Mouse (Mus musculus): ENCODE measurements around the gene Bhlhe41. TPM values are rescaled to one million over a fixed set of nuclear protein-coding genes. Genes with fewer than 3 reads are reported as not detected.

The Bhlhe41 gene
- polyA plus RNA-seq, 1 experiment from 2014 or later: 0.45 TPM

- Histone ChIP-seq H3K4me3 (ENCODE audit: low read depth, low read length) (peak overlapping the region; percentile 51), H3K27me3 (replicated peaks; ENCODE audit: control insufficient read depth, insufficient read depth, low read length) (peaks cover 61% of the 10 kb centered on the region), H3K9me3 (ENCODE audit: control insufficient read depth, low read length) (no peaks in the 10 kb centered on the region), H3K4me1 (replicated peaks; ENCODE audit: control insufficient read depth, insufficient read depth, low read length) (peaks cover 6% of the 10 kb centered on the region), H3K9ac (ENCODE audit: low read depth, low read length) (0 out of 2 replicates have a peak overlapping the region, but pooled peaks have one; percentile 7), H3K36me3 (ENCODE audit: control insufficient read depth, insufficient read depth, low read length) (no peaks in the 10 kb centered on the region), H3K27ac (ENCODE audit: low read depth, low read length) (no peak overlapping the region), H3K4me2 (peak overlapping the region; percentile 78)
- 2% methylated on average over 35 of the region's 35 CpGs for WGBS
- DNase-seq (ENCODE audit: low spot score) (peak; percentile 40), ATAC-seq (replicated peaks; ENCODE audit: low FRiP score) (no peak)
Observed at GRCm38 (mm10) chr6:145862739-145863064, 2.7 kb downstream of the Bhlhe41 start.

GRCm38 (mm10) chr6:145862321-145862720 lies 3.0 kb downstream of the Bhlhe41 start:
- H3K4me3 ChIP-seq (ENCODE audit: low read depth, low read length): peak overlapping the region; percentile 51
- peak overlapping the region; percentile 78 for H3K4me2 ChIP-seq
- ATAC-seq (replicated peaks; ENCODE audit: low FRiP score) (no peak), DNase-seq (ENCODE audit: low spot score) (no peak)
- no peaks in the 10 kb centered on the region for H3K9me3 ChIP-seq (ENCODE audit: control insufficient read depth, low read length)
- H3K9ac ChIP-seq (ENCODE audit: low read depth, low read length): no peak overlapping the region
- peaks cover 57% of the 10 kb centered on the region for H3K27me3 ChIP-seq (replicated peaks; ENCODE audit: control insufficient read depth, insufficient read depth, low read length)
- H3K36me3 ChIP-seq (ENCODE audit: control insufficient read depth, insufficient read depth, low read length): no peaks in the 10 kb centered on the region
- peaks cover 6% of the 10 kb centered on the region for H3K4me1 ChIP-seq (replicated peaks; ENCODE audit: control insufficient read depth, insufficient read depth, low read length)
- WGBS: 16% methylated on average over 4 of the region's 4 CpGs
- H3K27ac ChIP-seq (ENCODE audit: low read depth, low read length): no peak overlapping the region

GRCm38 (mm10) chr6:145861462-145862227 lies 3.7 kb downstream of the Bhlhe41 start:
- no peaks in the 10 kb centered on the region for H3K36me3 ChIP-seq (ENCODE audit: control insufficient read depth, insufficient read depth, low read length)
- H3K9me3 ChIP-seq (ENCODE audit: control insufficient read depth, low read length): no peaks in the 10 kb centered on the region
- no peak overlapping the region for H3K27ac ChIP-seq (ENCODE audit: low read depth, low read length)
- H3K4me3 ChIP-seq (ENCODE audit: low read depth, low read length): no peak overlapping the region
- no peak overlapping the region for H3K9ac ChIP-seq (ENCODE audit: low read depth, low read length)
- WGBS: 77% methylated on average over 9 of the region's 9 CpGs
- DNase-seq (ENCODE audit: low spot score) (no peak), ATAC-seq (replicated peaks; ENCODE audit: low FRiP score) (no peak)
- peaks cover 6% of the 10 kb centered on the region for H3K4me1 ChIP-seq (replicated peaks; ENCODE audit: control insufficient read depth, insufficient read depth, low read length)
- H3K4me2 ChIP-seq: no peak overlapping the region
- peaks cover 50% of the 10 kb centered on the region for H3K27me3 ChIP-seq (replicated peaks; ENCODE audit: control insufficient read depth, insufficient read depth, low read length)

DNA sequence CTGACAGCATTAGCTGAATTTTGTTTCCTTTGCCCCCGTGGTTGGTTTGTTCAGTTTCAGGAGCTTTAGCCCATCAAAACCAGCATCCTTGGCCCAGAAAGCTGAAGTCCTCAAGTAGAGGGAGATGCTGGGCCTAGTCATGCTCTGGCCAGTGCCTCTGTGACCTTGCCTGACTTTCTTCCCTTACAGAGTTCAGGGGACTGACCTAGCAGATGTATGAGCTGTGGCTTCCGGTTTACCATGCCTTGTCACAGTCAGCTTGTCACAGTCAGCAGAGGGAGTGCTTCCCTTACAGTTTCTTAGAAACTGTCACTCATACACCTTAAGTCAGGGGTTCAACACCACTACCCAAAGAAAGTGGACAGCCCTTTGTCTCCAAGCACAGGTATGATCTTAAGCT lies 5.0 kb downstream of the Bhlhe41 start:
- no peak for DNase-seq (ENCODE audit: low spot score)
- Histone ChIP-seq H3K9ac (ENCODE audit: low read depth, low read length) (no peak overlapping the region), H3K36me3 (ENCODE audit: control insufficient read depth, insufficient read depth, low read length) (no peaks in the 10 kb centered on the region), H3K9me3 (ENCODE audit: control insufficient read depth, low read length) (no peaks in the 10 kb centered on the region), H3K4me3 (ENCODE audit: low read depth, low read length) (no peak overlapping the region), H3K4me2 (no peak overlapping the region), H3K27me3 (replicated peaks; ENCODE audit: control insufficient read depth, insufficient read depth, low read length) (peaks cover 37% of the 10 kb centered on the region), H3K4me1 (replicated peaks; ENCODE audit: control insufficient read depth, insufficient read depth, low read length) (peaks cover 6% of the 10 kb centered on the region), H3K27ac (ENCODE audit: low read depth, low read length) (no peak overlapping the region)
- WGBS: 35% methylated on average over 2 of the region's 2 CpGs
- ATAC-seq (replicated peaks; ENCODE audit: low FRiP score): no peak

DNA sequence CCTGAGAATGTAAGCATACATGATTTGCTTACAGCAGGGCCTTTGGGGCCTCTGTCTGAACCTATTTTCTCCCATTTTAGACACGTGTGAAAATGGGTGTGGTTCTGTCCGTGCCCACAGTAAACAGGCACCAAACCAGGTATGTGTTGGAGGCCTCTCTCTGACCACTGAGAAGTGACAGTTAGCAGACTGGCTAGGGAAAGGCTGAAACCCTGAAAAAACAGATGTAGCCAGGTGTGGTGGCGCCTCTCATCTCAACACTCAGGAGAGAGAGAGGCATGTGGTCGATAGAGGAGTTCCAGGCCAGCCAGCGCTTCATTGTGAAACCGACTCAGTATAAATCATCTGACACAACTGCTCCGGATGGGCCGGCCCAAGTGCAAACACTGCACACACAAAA lies 6.9 kb downstream of the Bhlhe41 start:
- Histone ChIP-seq H3K27ac (ENCODE audit: low read depth, low read length) (no peak overlapping the region), H3K9me3 (ENCODE audit: control insufficient read depth, low read length) (no peaks in the 10 kb centered on the region), H3K9ac (ENCODE audit: low read depth, low read length) (no peak overlapping the region), H3K36me3 (ENCODE audit: control insufficient read depth, insufficient read depth, low read length) (no peaks in the 10 kb centered on the region), H3K27me3 (replicated peaks; ENCODE audit: control insufficient read depth, insufficient read depth, low read length) (peaks cover 18% of the 10 kb centered on the region), H3K4me3 (ENCODE audit: low read depth, low read length) (no peak overlapping the region), H3K4me1 (replicated peaks; ENCODE audit: control insufficient read depth, insufficient read depth, low read length) (peaks cover 6% of the 10 kb centered on the region), H3K4me2 (no peak overlapping the region)
- ATAC-seq (replicated peaks; ENCODE audit: low FRiP score) (no peak), DNase-seq (ENCODE audit: low spot score) (no peak)
- WGBS: 67% methylated on average over 8 of the region's 8 CpGs

GRCm38 (mm10) chr6:145857428-145857827 lies 7.9 kb downstream of the Bhlhe41 start:
- Histone ChIP-seq H3K9ac (ENCODE audit: low read depth, low read length) (no peak overlapping the region), H3K27ac (ENCODE audit: low read depth, low read length) (no peak overlapping the region), H3K4me1 (replicated peaks; ENCODE audit: control insufficient read depth, insufficient read depth, low read length) (0 out of 2 replicates have a peak, but pooled peaks cover 2% of the 10 kb centered on the region), H3K9me3 (ENCODE audit: control insufficient read depth, low read length) (no peaks in the 10 kb centered on the region), H3K36me3 (ENCODE audit: control insufficient read depth, insufficient read depth, low read length) (no peaks in the 10 kb centered on the region), H3K27me3 (replicated peaks; ENCODE audit: control insufficient read depth, insufficient read depth, low read length) (peaks cover 8% of the 10 kb centered on the region), H3K4me2 (no peak overlapping the region), H3K4me3 (ENCODE audit: low read depth, low read length) (no peak overlapping the region)
- 84% methylated on average over 7 of the region's 7 CpGs for WGBS
- ATAC-seq (replicated peaks; ENCODE audit: low FRiP score): no peak
- DNase-seq (ENCODE audit: low spot score): no peak

DNA sequence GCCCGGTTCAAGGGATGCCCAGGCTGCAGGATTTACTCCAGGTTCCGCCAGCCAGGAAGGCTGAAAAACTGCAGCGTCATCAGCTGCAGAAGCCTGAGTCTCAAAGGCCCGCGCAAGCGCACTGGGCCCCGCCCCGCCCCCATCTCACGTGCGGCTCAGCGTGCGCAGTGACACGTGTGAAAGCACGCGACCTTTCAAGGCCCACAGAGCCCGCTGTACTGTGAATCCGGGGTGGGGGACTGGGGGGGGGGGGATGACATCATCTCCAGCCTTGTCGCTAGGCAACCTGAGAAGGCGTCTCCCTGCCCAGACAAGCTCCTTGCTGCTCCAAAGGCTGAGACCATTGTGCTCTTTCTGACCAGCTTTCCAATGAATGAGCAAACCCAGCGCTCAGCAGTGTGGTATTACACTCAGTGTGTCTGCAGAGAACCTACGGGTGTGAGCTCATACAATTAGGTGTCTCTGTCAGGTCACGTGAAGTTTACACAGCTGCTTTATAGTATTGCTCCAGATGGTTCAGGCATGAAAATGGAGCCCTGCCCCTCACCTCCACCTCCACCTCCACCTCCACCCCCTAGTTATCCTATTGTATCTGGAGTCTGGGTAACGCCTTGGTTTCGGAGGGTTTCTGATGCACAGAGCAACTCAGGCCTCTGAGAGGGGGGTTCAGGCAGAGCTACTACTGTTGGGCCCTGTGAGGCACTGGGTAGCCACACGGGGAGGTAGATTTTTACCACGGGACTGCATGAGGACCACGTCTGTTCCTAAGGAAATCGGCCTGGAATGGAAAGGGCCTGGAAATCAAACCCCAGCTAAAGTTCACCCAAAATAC lies 9.4 kb downstream of the Bhlhe41 start:
- Histone ChIP-seq H3K4me3 (ENCODE audit: low read depth, low read length) (no peak overlapping the region), H3K27me3 (replicated peaks; ENCODE audit: control insufficient read depth, insufficient read depth, low read length) (0 out of 2 replicates have a peak, but pooled peaks cover 3% of the 10 kb centered on the region), H3K4me2 (peak overlapping the region; percentile 38), H3K4me1 (replicated peaks; ENCODE audit: control insufficient read depth, insufficient read depth, low read length) (0 out of 2 replicates have a peak, but pooled peaks cover 2% of the 10 kb centered on the region), H3K27ac (ENCODE audit: low read depth, low read length) (no peak overlapping the region), H3K9me3 (ENCODE audit: control insufficient read depth, low read length) (no peaks in the 10 kb centered on the region), H3K36me3 (ENCODE audit: control insufficient read depth, insufficient read depth, low read length) (no peaks in the 10 kb centered on the region), H3K9ac (ENCODE audit: low read depth, low read length) (no peak overlapping the region)
- WGBS: 14% methylated on average over 28 of the region's 28 CpGs
- peak; percentile 80 for ATAC-seq (replicated peaks; ENCODE audit: low FRiP score)
- peak; percentile 90 for DNase-seq (ENCODE audit: low spot score)

GRCm38 (mm10) chr6:145854756-145855155 lies 10.6 kb downstream of the Bhlhe41 start:
- DNase-seq (ENCODE audit: low spot score) (no peak), ATAC-seq (replicated peaks; ENCODE audit: low FRiP score) (no peak)
- H3K4me2 ChIP-seq: no peak overlapping the region
- H3K4me1 ChIP-seq (replicated peaks; ENCODE audit: control insufficient read depth, insufficient read depth, low read length): 0 out of 2 replicates have a peak, but pooled peaks cover 2% of the 10 kb centered on the region
- WGBS: 75% methylated on average over 5 of the region's 5 CpGs
- H3K9me3 ChIP-seq (ENCODE audit: control insufficient read depth, low read length): no peaks in the 10 kb centered on the region
- no peak overlapping the region for H3K27ac ChIP-seq (ENCODE audit: low read depth, low read length)
- H3K36me3 ChIP-seq (ENCODE audit: control insufficient read depth, insufficient read depth, low read length): no peaks in the 10 kb centered on the region
- no peaks in the 10 kb centered on the region for H3K27me3 ChIP-seq (replicated peaks; ENCODE audit: control insufficient read depth, insufficient read depth, low read length)
- no peak overlapping the region for H3K4me3 ChIP-seq (ENCODE audit: low read depth, low read length)
- no peak overlapping the region for H3K9ac ChIP-seq (ENCODE audit: low read depth, low read length)
